Comparison of ENCODE assay signal across 8 mouse cellular contexts in genomic region chr14:24081911-24082558, GRCm38 (mm10).
DNase-seq lines count a peak whose midpoint lies in the region; ATAC-seq and TF ChIP-seq lines count a peak whose summit lies in the region.

No protein-coding gene starts in this region.

- no peaks in the 10 kb centered on the region for H3K27me3 ChIP-seq in embryonic facial prominence, embryonic 14.5 days (replicated peaks; ENCODE audit: control insufficient read depth, insufficient read depth, low read length)

- no peak overlapping the region for H3K4me3 ChIP-seq in embryonic facial prominence, embryonic 14.5 days (ENCODE audit: low read depth, low read length)
- no peak overlapping the region; the same call in 1 of the 2 replicates for H3K4me3 ChIP-seq in layer of hippocampus, adult 2 months

- H3K9ac ChIP-seq in embryonic facial prominence, embryonic 14.5 days (ENCODE audit: low read depth, low read length), result no peak overlapping the region

- H3K36me3 ChIP-seq in embryonic facial prominence, embryonic 14.5 days (ENCODE audit: control insufficient read depth, insufficient read depth, low read length), result no peaks in the 10 kb centered on the region

- H3K27ac ChIP-seq in embryonic facial prominence, embryonic 14.5 days (replicated peaks; ENCODE audit: low read depth, low read length), result no peak overlapping the region
- H3K27ac ChIP-seq in layer of hippocampus, adult 2 months, result no peak overlapping the region

- TF ChIP-seq CTCF in layer of hippocampus, adult 2 months (conservative IDR thresholded peaks at IDR 0.05), result no peak

- DNase-seq in cerebellum, postnatal 14 days, result peak; percentile 75 to 77
- no peak for DNase-seq in cerebellum, adult 11-12 months
- peak; percentile 82 for DNase-seq in embryonic facial prominence, embryonic 14.5 days (ENCODE audit: low spot score)
- peak; percentile 39 for DNase-seq in heart, postnatal 4 days
- peak; percentile 23 to 42 for DNase-seq in layer of hippocampus, adult 2 months (ENCODE audit: low spot score in 2 of 2)
- DNase-seq in lung, postnatal 25 days (ENCODE audit: low spot score), result peak; percentile 50
- peak; percentile 47 for DNase-seq in right cerebral cortex, postnatal 4 days
- no peak for DNase-seq in spleen, postnatal 14 days (ENCODE audit: low spot score in 2 of 2)

- ATAC-seq in embryonic facial prominence, embryonic 14.5 days (ENCODE audit: low read depth), result peak; percentile 84; the same call in 1 of the 2 replicates

- peak overlapping the region; percentile 36 for H3K4me2 ChIP-seq in embryonic facial prominence, embryonic 14.5 days (ENCODE audit: low read depth, low read length)

- H3K9me3 ChIP-seq in embryonic facial prominence, embryonic 14.5 days (ENCODE audit: control insufficient read depth, low read length), result no peaks in the 10 kb centered on the region

- 27% methylated on average over 11 of the region's 11 CpGs for WGBS in embryonic facial prominence, embryonic 14.5 days

- no peaks in the 10 kb centered on the region for H3K4me1 ChIP-seq in embryonic facial prominence, embryonic 14.5 days (ENCODE audit: control insufficient read depth, insufficient read depth, low read length)

Comparison
In these comparisons a context has a peak if more than half of its experiments do, and no peak if none do; other contexts are left out.
1. DNase-seq: peak in cerebellum, postnatal 14 days (2 of 2), embryonic facial prominence, embryonic 14.5 days (single experiment), heart, postnatal 4 days (single experiment), layer of hippocampus, adult 2 months (2 of 2), lung, postnatal 25 days (single experiment) and right cerebral cortex, postnatal 4 days (single experiment); none in cerebellum, adult 11-12 months (single experiment) and spleen, postnatal 14 days (0 of 2).